8 mouse cellular contexts compared by ENCODE assay signal in the genomic region with DNA sequence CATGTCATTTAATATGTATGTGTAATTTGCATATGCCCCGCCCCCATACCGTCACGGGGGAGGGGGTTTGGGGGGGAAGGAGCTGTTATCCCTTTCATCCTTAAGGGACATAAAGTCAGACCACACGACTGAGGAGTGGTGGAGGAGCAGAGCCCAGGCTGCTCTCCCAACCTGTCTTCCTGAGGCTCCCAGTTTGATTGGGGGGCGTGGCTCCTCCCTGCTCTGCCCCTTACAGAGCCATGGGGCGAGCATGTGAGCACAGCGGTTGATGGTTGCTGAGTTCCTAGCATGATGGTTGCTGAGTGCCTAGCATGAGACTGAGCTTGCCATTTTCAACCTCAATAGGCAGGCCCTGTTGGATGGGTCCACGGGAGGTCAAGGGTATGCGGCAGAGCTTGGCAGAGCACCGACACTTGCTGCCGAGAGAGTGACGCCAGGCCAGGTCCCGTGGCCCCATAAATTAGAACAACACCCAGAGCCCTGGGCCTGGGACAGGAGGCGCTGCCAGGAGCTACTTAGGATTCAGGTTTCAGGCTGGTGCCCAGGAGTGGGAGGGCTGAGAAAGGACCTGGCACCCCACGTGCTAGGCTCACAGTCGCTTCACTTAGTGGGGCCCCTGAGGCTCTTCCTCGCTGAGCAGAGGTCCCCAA. TPM values are rescaled to one million over a fixed set of nuclear protein-coding genes. Genes with fewer than 3 reads are reported as not detected.
DNase-seq lines count a peak whose midpoint lies in the region; ATAC-seq lines count a peak whose summit lies in the region.

No protein-coding gene starts in this region.

- peak overlapping the region; percentile 27; the same call in 1 of the 2 replicates for H3K4me3 ChIP-seq in heart, embryonic 10.5 days
- H3K4me3 ChIP-seq in limb, embryonic 12.5 days (replicated peaks) = peak overlapping the region; percentile 15; the same call in 1 of the 2 replicates

- 41% methylated on average over 17 of the region's 17 CpGs for WGBS in heart, embryonic 10.5 days
- 11% methylated on average over 17 of the region's 17 CpGs for WGBS in limb, embryonic 12.5 days

- DNase-seq in kidney, adult 11 months = peak; percentile 39
- no peak for DNase-seq in kidney, adult 9 months
- DNase-seq in adrenal gland, adult 18-20 months (ENCODE audit: low spot score in 2 of 2) = peak; percentile 21 to 30
- peak; percentile 61 for DNase-seq in heart, embryonic 10.5 days (ENCODE audit: low spot score)
- no peak for DNase-seq in urinary bladder, postnatal 14 days (ENCODE audit: low spot score)
- DNase-seq in ovary, postnatal 14 days (ENCODE audit: low spot score) = no peak

- peaks cover 59% of the 10 kb centered on the region for H3K27me3 ChIP-seq in heart, embryonic 10.5 days (ENCODE audit: insufficient read depth, poor library complexity, severe bottlenecking)
- H3K27me3 ChIP-seq in limb, embryonic 12.5 days = peaks cover 38% of the 10 kb centered on the region

- 0 out of 2 replicates have a peak overlapping the region, but pooled peaks have one; percentile 24 for H3K9ac ChIP-seq in limb, embryonic 12.5 days (replicated peaks)

- no peaks in the 10 kb centered on the region for H3K36me3 ChIP-seq in heart, embryonic 10.5 days
- H3K36me3 ChIP-seq in limb, embryonic 12.5 days = no peaks in the 10 kb centered on the region

- peak overlapping the region; percentile 42 for H3K4me2 ChIP-seq in limb, embryonic 12.5 days

- peaks cover 27% of the 10 kb centered on the region for H3K4me1 ChIP-seq in heart, embryonic 10.5 days
- peaks cover 18% of the 10 kb centered on the region for H3K4me1 ChIP-seq in limb, embryonic 12.5 days (replicated peaks)

- 0 out of 2 replicates have a peak, but pooled peaks have one; percentile 15 for ATAC-seq in limb, embryonic 12.5 days (ENCODE audit: insufficient number of reproducible peaks, insufficient read depth, low FRiP score, low TSS enrichment, low read depth)
- no peak for ATAC-seq in activated CD4-positive, CD25-positive, alpha-beta regulatory T cell, adult 4 months

- H3K27ac ChIP-seq in heart, embryonic 10.5 days = no peak overlapping the region
- no peak overlapping the region for H3K27ac ChIP-seq in limb, embryonic 12.5 days

- H3K9me3 ChIP-seq in heart, embryonic 10.5 days = no peaks in the 10 kb centered on the region
- no peaks in the 10 kb centered on the region for H3K9me3 ChIP-seq in limb, embryonic 12.5 days

RNA-seq across cellular contexts. Expression of a gene that starts 4.6 kb away (rescaled TPM):
- total RNA-seq in adrenal gland, adult 18-20 months (2021) = 1 to 10 TPM; 1.4 to 4.9 TPM
- 2.9 and 6.3 TPM in 2 replicates for polyA plus RNA-seq in heart, embryonic 10.5 days (2016; fragmentation: Nextera tagmentation; extraction: Ambion mirVana)
- 1.2 and 1.3 TPM in 2 replicates for polyA plus RNA-seq in limb, embryonic 12.5 days (2016; fragmentation: Nextera tagmentation; extraction: Ambion mirVana)
- polyA plus RNA-seq in activated CD4-positive, CD25-positive, alpha-beta regulatory T cell, adult 4 months (2017; shearing (Covaris generic)) = 1 to 10 TPM; 9.5 to 9.7 TPM

RNA-seq across cellular contexts. Expression of a gene that starts 50.2 kb away (rescaled TPM):
- total RNA-seq in adrenal gland, adult 18-20 months (2021) = 100 to 1,000 TPM; 457 to 601 TPM
- 605 and 778 TPM in 2 replicates for polyA plus RNA-seq in heart, embryonic 10.5 days (2016; fragmentation: Nextera tagmentation; extraction: Ambion mirVana)
- polyA plus RNA-seq in limb, embryonic 12.5 days (2016; fragmentation: Nextera tagmentation; extraction: Ambion mirVana) = 381 and 392 TPM in 2 replicates
- polyA plus RNA-seq in activated CD4-positive, CD25-positive, alpha-beta regulatory T cell, adult 4 months (2017; shearing (Covaris generic)) = 100 to 1,000 TPM; 318 to 321 TPM

Comparison
In these comparisons a context has a peak if more than half of its experiments do, and no peak if none do; other contexts are left out.
1. DNase-seq: peak in kidney, adult 11 months (single experiment), adrenal gland, adult 18-20 months (2 of 2) and heart, embryonic 10.5 days (single experiment); none in kidney, adult 9 months (single experiment), urinary bladder, postnatal 14 days (single experiment) and ovary, postnatal 14 days (single experiment).